Mouse (Mus musculus) c-Kit-positive CD71-positive TER-119-positive erythroid progenitor cells, embryonic 14.5 days (primary cell): ENCODE measurements at regions not wholly inside any gene's neighbourhood (a gene's known extent, or its start where the extent isn't known, plus 50 kb on each side); places are given as distances from the start of the nearest gene placed in this dataset.

Experiments
- DNase-seq: peaks from one replicate; pipeline ENCODE4 v3.0.0-alpha.2; 2013; ENCODE audit warnings: low spot score

GRCm38 (mm10) chr11:110890411-110890810 lies 77.4 kb upstream of the Kcnj16 start:
- no peak for DNase-seq

- no peak for DNase-seq
Observed at GRCm38 (mm10) chr11:110902918-110903317, 64.9 kb upstream of the Kcnj16 start.
